Mouse (Mus musculus) midbrain, embryonic 16.5 days (tissue): ENCODE results near the gene Eif3a. TPM values are rescaled to one million over a fixed set of nuclear protein-coding genes. Genes with fewer than 3 reads are reported as not detected.
A peak's percentile ranks its signal among the peaks of the same experiment; 100 is the strongest.

Experiments
- ATAC-seq: fragments of 200-750 bp; cut with Nextera tagmentation; 2 replicates; pipeline ENCODE4 v1.8.0; 2017; ENCODE audit warnings: moderate TSS enrichment
- H3K27ac ChIP-seq: fragments of 300-500 bp; sonication (generic); 2 replicates; pipeline ENCODE4 v1.5.1; 2014; ENCODE audit warnings: mild to moderate bottlenecking, low read length, mixed read lengths
- H3K27me3 ChIP-seq: fragments of 300-500 bp; sonication (generic); 2 replicates; pipeline ENCODE4 v1.6.1; 2014; ENCODE audit warnings: low read depth, low read length, mixed read lengths; ENCODE audit not compliant: control insufficient read depth, insufficient read depth
- H3K36me3 ChIP-seq: fragments of 300-500 bp; sonication (generic); 2 replicates; pipeline ENCODE4 v1.6.1; 2014; ENCODE audit warnings: mild to moderate bottlenecking, low read length, moderate library complexity, mixed read lengths; ENCODE audit not compliant: control insufficient read depth, insufficient read depth
- H3K4me1 ChIP-seq: fragments of 300-500 bp; sonication (generic); 2 replicates; pipeline ENCODE4 v1.6.1; 2014; ENCODE audit warnings: mild to moderate bottlenecking, low read length, mixed read lengths; ENCODE audit not compliant: control insufficient read depth, insufficient read depth
- H3K4me2 ChIP-seq: fragments of 300-500 bp; sonication (generic); 2 replicates; pipeline ENCODE4 v1.6.1; 2014; ENCODE audit warnings: mild to moderate bottlenecking, low read length, mixed read lengths
- H3K4me3 ChIP-seq: fragments of 300-500 bp; sonication (generic); 2 replicates; pipeline ENCODE4 v1.5.1; 2014; ENCODE audit warnings: low read depth, mild to moderate bottlenecking, low read length, moderate library complexity, mixed read lengths
- H3K9ac ChIP-seq: fragments of 300-500 bp; sonication (generic); 2 replicates; pipeline ENCODE4 v1.6.1; 2014; ENCODE audit warnings: low read depth, low read length, mixed read lengths
- H3K9me3 ChIP-seq: fragments of 300-500 bp; sonication (generic); replicated peaks from 2 replicates; pipeline ENCODE4 v1.6.1; 2014; ENCODE audit warnings: mild to moderate bottlenecking, low read length, mixed read lengths; ENCODE audit not compliant: control insufficient read depth, poor library complexity, severe bottlenecking
- WGBS: fragments of 180-500 bp; shearing (Covaris S2); extraction: QIAGEN DNeasy Blood & Tissue Kit; methylation state at CpG from one replicate; pipeline ENCODE4 v1.1.7; 2014; 5-methylcytosine and 5-hydroxymethylcytosine counted together
- polyA plus RNA-seq: library from polyadenylated mRNA; unstranded; fragments of >200 nt; fragmentation: Nextera tagmentation; extraction: Ambion mirVana; gene quantifications from 2 replicates; pipeline ENCODE4 v1.2.1, GENCODE M21; 2015

The Eif3a gene
- polyA plus RNA-seq, 1 experiment from 2014 or later, result 102 TPM

GRCm38 (mm10) chr19:60755438-60756191, 34.8 kb downstream of the Eif3a start, which contains the start of gene Nanos1:
Gene Nanos1 (plus strand): TSS chr19:60755987.
- H3K4me1 ChIP-seq, result peaks cover 23% of the 10 kb centered on the region
- no peaks in the 10 kb centered on the region for H3K9me3 ChIP-seq
- H3K4me2 ChIP-seq, result peak within 1 kb of the TSS; percentile 93
- peak within 1 kb of the TSS; percentile 93 for H3K27ac ChIP-seq
- peaks cover 3% of the 10 kb centered on the region; the same call in 1 of the 2 replicates for H3K27me3 ChIP-seq
- peak within 1 kb of the TSS; percentile 92 for H3K9ac ChIP-seq
- peak; percentile 95 for ATAC-seq
- WGBS, result under 1% methylated on average over 52 of the region's 58 CpGs
- peak within 1 kb of the TSS; percentile 88 for H3K4me3 ChIP-seq
- no peaks in the 10 kb centered on the region for H3K36me3 ChIP-seq

GRCm38 (mm10) chr19:60747801-60748200, 42.7 kb downstream of the Eif3a start:
- Histone ChIP-seq H3K4me2 (no peak overlapping the region), H3K27ac (no peak overlapping the region), H3K27me3 (no peaks in the 10 kb centered on the region; the same call in 1 of the 2 replicates), H3K4me3 (no peak overlapping the region), H3K36me3 (no peaks in the 10 kb centered on the region), H3K9me3 (no peaks in the 10 kb centered on the region), H3K9ac (no peak overlapping the region), H3K4me1 (no peaks in the 10 kb centered on the region)
- no peak for ATAC-seq
- WGBS, result 95% methylated on average over 1 of the region's 1 CpGs

- Histone ChIP-seq H3K4me3 (no peak overlapping the region), H3K27me3 (no peaks in the 10 kb centered on the region), H3K4me2 (no peak overlapping the region), H3K4me1 (no peaks in the 10 kb centered on the region), H3K27ac (no peak overlapping the region), H3K9ac (no peak overlapping the region), H3K36me3 (no peaks in the 10 kb centered on the region), H3K9me3 (no peaks in the 10 kb centered on the region)
- no peak for ATAC-seq
- WGBS, result 87% methylated on average over 5 of the region's 5 CpGs
Observed at GRCm38 (mm10) chr19:60743767-60744547, 46.5 kb downstream of the Eif3a start.

GRCm38 (mm10) chr19:60740560-60740959, 49.9 kb downstream of the Eif3a start:
- WGBS, result 67% methylated on average over 1 of the region's 1 CpGs
- Histone ChIP-seq H3K4me2 (no peak overlapping the region), H3K27ac (no peak overlapping the region)

GRCm38 (mm10) chr19:60731966-60732365, 58.5 kb downstream of the Eif3a start:
- Histone ChIP-seq H3K4me2 (no peak overlapping the region), H3K36me3 (no peaks in the 10 kb centered on the region), H3K9me3 (no peaks in the 10 kb centered on the region), H3K9ac (no peak overlapping the region), H3K4me3 (no peak overlapping the region), H3K27ac (no peak overlapping the region), H3K27me3 (no peaks in the 10 kb centered on the region; the same call in 1 of the 2 replicates), H3K4me1 (no peaks in the 10 kb centered on the region)
- WGBS, result 86% methylated on average over 1 of the region's 1 CpGs
- no peak for ATAC-seq

More at GRCm38 (mm10) chr19:60740560-60740959, 49.9 kb downstream of the Eif3a start:
- Histone ChIP-seq H3K27me3 (no peaks in the 10 kb centered on the region), H3K4me3 (no peak overlapping the region), H3K4me1 (no peaks in the 10 kb centered on the region), H3K36me3 (no peaks in the 10 kb centered on the region), H3K9ac (no peak overlapping the region), H3K9me3 (no peaks in the 10 kb centered on the region)
- no peak for ATAC-seq

GRCm38 (mm10) chr19:60731299-60731698, 59.2 kb downstream of the Eif3a start:
- Histone ChIP-seq H3K4me1 (no peaks in the 10 kb centered on the region), H3K9me3 (no peaks in the 10 kb centered on the region), H3K4me3 (no peak overlapping the region), H3K4me2 (no peak overlapping the region), H3K9ac (no peak overlapping the region), H3K36me3 (no peaks in the 10 kb centered on the region), H3K27me3 (no peaks in the 10 kb centered on the region; the same call in 1 of the 2 replicates), H3K27ac (no peak overlapping the region)
- ATAC-seq, result no peak
- 68% methylated on average over 1 of the region's 1 CpGs for WGBS

GRCm38 (mm10) chr19:60730281-60730852, 60.1 kb downstream of the Eif3a start:
- H3K4me3 ChIP-seq, result no peak overlapping the region
- no peaks in the 10 kb centered on the region for H3K4me1 ChIP-seq
- H3K27ac ChIP-seq, result no peak overlapping the region
- no peaks in the 10 kb centered on the region for H3K36me3 ChIP-seq
- H3K9ac ChIP-seq, result no peak overlapping the region
- H3K4me2 ChIP-seq, result no peak overlapping the region
- no peaks in the 10 kb centered on the region for H3K9me3 ChIP-seq
- no peak for ATAC-seq
- no peaks in the 10 kb centered on the region; the same call in 1 of the 2 replicates for H3K27me3 ChIP-seq
- 47% methylated on average over 2 of the region's 2 CpGs for WGBS

- Histone ChIP-seq H3K4me2 (no peak overlapping the region), H3K27ac (no peak overlapping the region; the same call in 1 of the 2 replicates), H3K36me3 (no peaks in the 10 kb centered on the region), H3K4me3 (no peak overlapping the region), H3K9ac (no peak overlapping the region), H3K27me3 (no peaks in the 10 kb centered on the region), H3K4me1 (0 out of 2 replicates have a peak, but pooled peaks cover 6% of the 10 kb centered on the region), H3K9me3 (no peaks in the 10 kb centered on the region)
- WGBS, result 73% methylated on average over 2 of the region's 2 CpGs
- ATAC-seq, result no peak
Observed at GRCm38 (mm10) chr19:60716381-60716780, 74.1 kb downstream of the Eif3a start.
